Mouse (Mus musculus) CH12.LX (cell line): ENCODE data around the gene Nol10. TPM values are rescaled to one million over a fixed set of nuclear protein-coding genes. Genes with fewer than 3 reads are reported as not detected.

Experiments used
- DNase-seq: peaks from one replicate; pipeline ENCODE4 v3.0.0-alpha.2; 2013; ENCODE audit errors: extremely low read depth
- H3K27ac ChIP-seq: 2 replicates; pipeline ENCODE4 v1.5.1; 2012; ENCODE audit warnings: low read depth, mild to moderate bottlenecking, control low read depth, moderate library complexity; ENCODE audit not compliant: insufficient read depth
- H3K27me3 ChIP-seq: replicated peaks from 2 replicates; pipeline ENCODE3; 2012; ENCODE audit warnings: inconsistent platforms
- H3K36me3 ChIP-seq, 2 experiments: replicated peaks in 1 of 2; 2 replicates each; pipeline versions ENCODE3 to v1.6.1; 2012; ENCODE audit warnings: inconsistent platforms in 1 of 2, low read length in 1 of 2, mild to moderate bottlenecking in 1 of 2, mixed read lengths in 1 of 2, moderate library complexity in 1 of 2; ENCODE audit not compliant: control insufficient read depth in 1 of 2, insufficient read depth in 1 of 2
- H3K4me1 ChIP-seq, 2 experiments: 2 replicates each; pipeline ENCODE4 v1.6.1; 2012; ENCODE audit warnings: inconsistent platforms in 1 of 2, moderate library complexity in 1 of 2; ENCODE audit not compliant: insufficient read depth in 2 of 2, control insufficient read depth in 1 of 2
- H3K4me2 ChIP-seq: 2 replicates; pipeline ENCODE4 v1.6.1; 2012; ENCODE audit warnings: low read depth, mild to moderate bottlenecking, control low read depth; ENCODE audit not compliant: poor library complexity, insufficient read depth, severe bottlenecking
- H3K4me3 ChIP-seq, 3 experiments: fragments of 150-350 bp in 1 of 3; sonication (generic) in 1 of 3; replicated peaks in 1 of 3; 2 replicates each; pipeline versions ENCODE3 to v1.5.1; 2011 to 2012; ENCODE audit warnings: low read depth in 2 of 3, low read length in 2 of 3, mild to moderate bottlenecking in 2 of 3, moderate library complexity in 2 of 3, control low read depth in 1 of 3, improper control_type of control experiment in 1 of 3, inconsistent platforms in 1 of 3, mixed read lengths in 1 of 3; ENCODE audit not compliant: poor library complexity in 1 of 3
- H3K79me2 ChIP-seq: replicated peaks from 2 replicates; pipeline ENCODE4 v1.6.1; 2012; ENCODE audit warnings: mild to moderate bottlenecking, moderate library complexity; ENCODE audit not compliant: control insufficient read depth, poor library complexity, insufficient read depth, severe bottlenecking; ENCODE audit errors: extremely low read depth
- H3K9ac ChIP-seq: 2 replicates; pipeline ENCODE4 v1.6.1; 2012; ENCODE audit warnings: low read depth, mild to moderate bottlenecking, control low read depth, moderate library complexity; ENCODE audit not compliant: insufficient read depth
- H3K9me3 ChIP-seq: replicated peaks from 2 replicates; pipeline ENCODE3; 2012; ENCODE audit warnings: low read length, inconsistent platforms, mixed read lengths
- BHLHE40 ChIP-seq: IDR thresholded peaks from 2 replicates; pipeline ENCODE4 v1.6.1; 2011; ENCODE audit warnings: mild to moderate bottlenecking, low read depth, low read length, improper control_type of control experiment
- CHD1 ChIP-seq: IDR thresholded peaks from 2 replicates; pipeline ENCODE4 v1.6.1; 2012; ENCODE audit warnings: low read depth, low read length, improper control_type of control experiment, inconsistent platforms
- CHD2 ChIP-seq: IDR thresholded peaks from 2 replicates; pipeline ENCODE4 v1.6.1; 2011; ENCODE audit warnings: low read length, improper control_type of control experiment
- CTCF ChIP-seq, 2 experiments: IDR thresholded peaks in 1 of 2; conservative IDR thresholded peaks in 1 of 2; 2 replicates each; pipeline ENCODE4 v1.5.1; 2011 to 2012; ENCODE audit warnings: low read depth in 2 of 2, low read length in 2 of 2, improper control_type of control experiment in 1 of 2, inconsistent platforms in 1 of 2, mild to moderate bottlenecking in 1 of 2, moderate library complexity in 1 of 2
- E2F4 ChIP-seq: IDR thresholded peaks from 2 replicates; pipeline ENCODE4 v1.6.1; 2011; ENCODE audit warnings: low read depth, low read length, improper control_type of control experiment; ENCODE audit not compliant: insufficient replicate concordance
- ELF1 ChIP-seq: IDR thresholded peaks from 2 replicates; pipeline ENCODE4 v1.6.1; 2014; ENCODE audit warnings: low read depth, mild to moderate bottlenecking, inconsistent platforms, low read length, improper control_type of control experiment
- EP300 ChIP-seq: IDR thresholded peaks from 2 replicates; pipeline ENCODE4 v1.6.1; 2011; ENCODE audit warnings: low read length, improper control_type of control experiment
- ETS1 ChIP-seq: conservative IDR thresholded peaks from 2 replicates; pipeline ENCODE4 v1.6.1; 2012; ENCODE audit warnings: low read depth, mild to moderate bottlenecking, inconsistent platforms, low read length, improper control_type of control experiment, moderate library complexity
- GABPA ChIP-seq: IDR thresholded peaks from 2 replicates; pipeline ENCODE4 v1.6.1; 2012; ENCODE audit warnings: low read depth, low read length, improper control_type of control experiment, inconsistent platforms; ENCODE audit not compliant: insufficient replicate concordance
- HCFC1 ChIP-seq: IDR thresholded peaks from 2 replicates; pipeline ENCODE4 v1.6.1; 2012; ENCODE audit warnings: low read depth, mild to moderate bottlenecking, inconsistent platforms, low read length, improper control_type of control experiment
- IRF4 ChIP-seq: IDR thresholded peaks from 2 replicates; pipeline ENCODE4 v1.6.1; 2014; ENCODE audit warnings: low read depth, mild to moderate bottlenecking, inconsistent platforms, low read length, improper control_type of control experiment
- JUN ChIP-seq: IDR thresholded peaks from 2 replicates; pipeline ENCODE4 v1.6.1; 2011; ENCODE audit warnings: low read depth, mild to moderate bottlenecking, low read length, improper control_type of control experiment, moderate library complexity; ENCODE audit not compliant: insufficient read depth
- JUND ChIP-seq: conservative IDR thresholded peaks from 2 replicates; pipeline ENCODE4 v1.6.1; 2011; ENCODE audit warnings: low read depth, low read length, improper control_type of control experiment
- KAT2A ChIP-seq: IDR thresholded peaks from 2 replicates; pipeline ENCODE4 v1.6.1; 2012; ENCODE audit warnings: low read length, improper control_type of control experiment, inconsistent platforms; ENCODE audit not compliant: insufficient replicate concordance
- MAFK ChIP-seq: IDR thresholded peaks from 2 replicates; pipeline ENCODE4 v1.6.1; 2011; ENCODE audit warnings: low read length, improper control_type of control experiment; ENCODE audit not compliant: insufficient replicate concordance
- MAX ChIP-seq: IDR thresholded peaks from 2 replicates; pipeline ENCODE4 v1.6.1; 2011; ENCODE audit warnings: low read length, improper control_type of control experiment
- MAZ ChIP-seq: IDR thresholded peaks from 2 replicates; pipeline ENCODE4 v1.6.1; 2012; ENCODE audit warnings: low read depth, mild to moderate bottlenecking, inconsistent platforms, low read length, improper control_type of control experiment, moderate library complexity
- MEF2A ChIP-seq: IDR thresholded peaks from 2 replicates; pipeline ENCODE4 v1.6.1; 2014; ENCODE audit warnings: low read depth, mild to moderate bottlenecking, inconsistent platforms, low read length, improper control_type of control experiment, borderline replicate concordance
- MXI1 ChIP-seq: IDR thresholded peaks from 2 replicates; pipeline ENCODE4 v1.6.1; 2011; ENCODE audit warnings: mild to moderate bottlenecking, low read depth, low read length, improper control_type of control experiment
- MYC ChIP-seq: IDR thresholded peaks from 2 replicates; pipeline ENCODE4 v1.6.1; 2011; ENCODE audit warnings: low read depth, mild to moderate bottlenecking, improper control_type of control experiment, low read length
- NELFE ChIP-seq: IDR thresholded peaks from 2 replicates; pipeline ENCODE4 v1.6.1; 2011; ENCODE audit warnings: low read depth, low read length, improper control_type of control experiment
- NRF1 ChIP-seq: IDR thresholded peaks from 2 replicates; pipeline ENCODE4 v1.6.1; 2014; ENCODE audit warnings: low read depth, mild to moderate bottlenecking, inconsistent platforms, low read length, improper control_type of control experiment, moderate library complexity
- PAX5 ChIP-seq: IDR thresholded peaks from 2 replicates; pipeline ENCODE4 v1.6.1; 2012; ENCODE audit warnings: low read length, inconsistent platforms, mixed read lengths
- POLR2A ChIP-seq: IDR thresholded peaks from 2 replicates; pipeline ENCODE4 v1.6.1; 2011; ENCODE audit warnings: low read depth, mild to moderate bottlenecking, improper control_type of control experiment, low read length
- POLR2AphosphoS2 ChIP-seq: IDR thresholded peaks from 2 replicates; pipeline ENCODE4 v1.6.1; 2011; ENCODE audit warnings: low read depth, low read length, improper control_type of control experiment
- RAD21 ChIP-seq: IDR thresholded peaks from 2 replicates; pipeline ENCODE4 v1.6.1; 2011; ENCODE audit warnings: low read depth, mild to moderate bottlenecking, low read length, improper control_type of control experiment, moderate library complexity
- RCOR1 ChIP-seq: conservative IDR thresholded peaks from 2 replicates; pipeline ENCODE4 v1.6.1; 2012; ENCODE audit warnings: low read depth, mild to moderate bottlenecking, inconsistent platforms, low read length, improper control_type of control experiment
- SIN3A ChIP-seq: IDR thresholded peaks from 2 replicates; pipeline ENCODE4 v1.6.1; 2012; ENCODE audit warnings: low read length, improper control_type of control experiment, inconsistent platforms
- SMC3 ChIP-seq: IDR thresholded peaks from 2 replicates; pipeline ENCODE4 v1.6.1; 2011; ENCODE audit warnings: low read depth, low read length, improper control_type of control experiment
- TBP ChIP-seq: conservative IDR thresholded peaks from 2 replicates; pipeline ENCODE4 v1.6.1; 2011; ENCODE audit warnings: low read depth, low read length, improper control_type of control experiment
- TCF12 ChIP-seq: IDR thresholded peaks from 2 replicates; pipeline ENCODE4 v1.6.1; 2014; ENCODE audit warnings: low read depth, mild to moderate bottlenecking, inconsistent platforms, low read length, improper control_type of control experiment
- UBTF ChIP-seq: IDR thresholded peaks from 2 replicates; pipeline ENCODE4 v1.6.1; 2012; ENCODE audit warnings: low read depth, mild to moderate bottlenecking, inconsistent platforms, low read length, improper control_type of control experiment, moderate library complexity
- USF1 ChIP-seq: IDR thresholded peaks from 2 replicates; pipeline ENCODE4 v1.6.1; 2014; ENCODE audit warnings: low read depth, mild to moderate bottlenecking, inconsistent platforms, low read length, improper control_type of control experiment
- USF2 ChIP-seq: conservative IDR thresholded peaks from 2 replicates; pipeline ENCODE4 v1.6.1; 2011; ENCODE audit warnings: low read depth, low read length, improper control_type of control experiment
- ZC3H11A ChIP-seq: IDR thresholded peaks from 2 replicates; pipeline ENCODE4 v1.6.1; 2012; ENCODE audit warnings: low read depth, mild to moderate bottlenecking, inconsistent platforms, low read length, improper control_type of control experiment
- ZKSCAN1 ChIP-seq: IDR thresholded peaks from 2 replicates; pipeline ENCODE4 v1.6.1; 2012; ENCODE audit warnings: low read depth, inconsistent platforms, low read length, improper control_type of control experiment, borderline replicate concordance
- ZMIZ1 ChIP-seq: IDR thresholded peaks from 2 replicates; pipeline ENCODE4 v1.6.1; 2012; ENCODE audit warnings: low read depth, mild to moderate bottlenecking, inconsistent platforms, low read length, improper control_type of control experiment
- ZNF384 ChIP-seq: IDR thresholded peaks from 2 replicates; pipeline ENCODE4 v1.6.1; 2012; ENCODE audit warnings: low read depth, low read length, improper control_type of control experiment, inconsistent platforms
- dilution Hi-C: fragments of 300-500 bp; cut with MboI; formaldehyde crosslinking; loops from 2 replicates; pipeline ENCODE4 v1.14.3; 2020; ENCODE audit warnings: low sequenced_read_pairs; ENCODE audit not compliant: extremely low pct_unique_long_range_greater_than_20kb, extremely low pct_ligation_motif_present
- in situ Hi-C: fragments of 300-500 bp; cut with MboI; formaldehyde crosslinking; loops from 3 replicates; pipeline ENCODE4 v1.14.3; 2019; ENCODE audit warnings: low sequenced_read_pairs, low pct_ligation_motif_present, low pct_unique_long_range_greater_than_20kb, mixed read lengths
- polyA plus RNA-seq: library from polyadenylated mRNA; unstranded; fragments of >175 nt; gene quantifications from 2 replicates; pipeline ENCODE4 v1.2.1, GENCODE M21; 2012; ENCODE audit warnings: low read depth; ENCODE audit not compliant: insufficient read length
- total RNA-seq, 2 experiments: library from RNA; depleted of rRNA; stranded (reverse); fragments of 300-350 nt in 1 of 2; fragments of >200 nt in 1 of 2; gene quantifications; 2 replicates each; pipeline ENCODE4 v1.2.3; 2012 to 2014

The Nol10 gene
- total and polyA plus RNA-seq, 3 experiments: 10.9 to 65.8 (median 14.5) TPM

DNA sequence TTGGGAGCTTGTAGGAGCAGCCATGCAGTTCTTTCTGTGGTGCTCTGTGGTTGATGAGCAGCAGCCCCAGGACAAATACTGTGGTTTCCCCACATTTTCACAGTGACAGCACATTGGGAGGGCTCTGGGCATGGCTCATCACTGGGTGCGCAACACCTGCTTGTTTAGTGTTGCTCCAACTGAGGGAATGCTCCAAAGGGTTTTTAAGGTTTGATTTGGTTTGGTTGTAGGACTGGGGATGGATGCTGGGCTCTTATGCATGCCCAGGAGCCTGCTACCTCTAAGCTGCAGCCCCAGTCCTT lies 39.8 kb downstream of the Nol10 start:
- DNase-seq: peak; percentile 63
- Histone ChIP-seq H3K4me3 (no peak overlapping the region), H3K27ac (peak overlapping the region; percentile 44; the same call in 1 of the 2 replicates), H3K9ac (no peak overlapping the region), H3K4me2 (peak overlapping the region; percentile 66), H3K9me3 (no peaks in the 10 kb centered on the region), H3K4me1 (peaks cover 24 to 57% of the 10 kb centered on the region in 2 experiments), H3K79me2 (no peaks in the 10 kb centered on the region; the same call in 1 of the 2 replicates), H3K36me3 (peaks cover 16 to 52% of the 10 kb centered on the region in 2 experiments), H3K27me3 (no peaks in the 10 kb centered on the region)
- in situ Hi-C loops: no loop called here
- dilution Hi-C loops: no loop called here
- TF ChIP-seq ZNF384 (no peak), ZC3H11A (no peak), IRF4 (no peak), SMC3 (peak; percentile 1; the same call in 1 of the 2 replicates), JUN (no peak), TBP (no peak), USF1 (no peak), POLR2A (no peak), E2F4 (no peak), POLR2AphosphoS2 (no peak), CHD1 (no peak), ELF1 (no peak), BHLHE40 (0 out of 2 replicates have a peak, but pooled peaks have one; percentile 53), PAX5 (no peak), SIN3A (no peak), JUND (no peak), CHD2 (no peak), NRF1 (peak; percentile 20; the same call in 1 of the 2 replicates), NELFE (no peak), RAD21 (no peak), RCOR1 (no peak), GABPA (no peak), ZKSCAN1 (no peak), UBTF (no peak), HCFC1 (no peak), MAZ (no peak), MAX (no peak), CTCF (conservative IDR thresholded peaks at IDR 0.05 in 1 of 2, IDR thresholded peaks at IDR 0.05 in 1 of 2; ENCODE audit: low read depth in 2 of 2, low read length in 2 of 2) (no peak), USF2 (no peak), KAT2A (no peak), TCF12 (0 out of 2 replicates have a peak, but pooled peaks have one; percentile 27), MYC (peak; percentile 1; the same call in 1 of the 2 replicates), MEF2A (no peak), MXI1 (no peak), MAFK (peak; percentile 65), ETS1 (peak; percentile 48; the same call in 1 of the 2 replicates), EP300 (peak; percentile 20; the same call in 1 of the 2 replicates), ZMIZ1 (no peak)
